Mouse (Mus musculus): ENCODE measurements around the gene Slc2a1. TPM values are rescaled to one million over a fixed set of nuclear protein-coding genes. Genes with fewer than 3 reads are reported as not detected.

Slc2a1 gene
- polyA plus RNA-seq, 1 experiment from 2014 or later, result 204 TPM

DNA sequence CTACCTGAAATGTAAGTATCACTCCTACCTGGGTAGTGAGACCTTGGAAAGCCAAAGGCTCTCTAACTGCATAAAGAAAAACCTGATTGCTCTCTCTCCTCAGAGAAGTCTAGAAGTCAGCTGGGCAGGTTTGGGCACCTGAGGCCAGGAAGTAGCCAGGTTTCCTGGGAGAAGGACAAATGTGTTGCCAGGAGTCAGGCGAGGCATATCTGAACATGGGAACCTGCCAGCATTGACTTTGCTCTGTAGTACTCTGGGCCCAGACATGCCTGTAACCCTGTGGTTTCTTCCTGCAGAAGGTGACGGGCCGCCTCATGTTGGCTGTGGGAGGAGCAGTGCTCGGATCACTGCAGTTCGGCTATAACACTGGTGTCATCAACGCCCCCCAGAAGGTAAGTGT, 11.6 kb downstream of the Slc2a1 start:
- H3K36me3 ChIP-seq (replicated peaks), result peaks cover 99% of the 10 kb centered on the region
- no peak overlapping the region for H3K27ac ChIP-seq
- H3K9me3 ChIP-seq, result no peaks in the 10 kb centered on the region
- no peak for DNase-seq (ENCODE audit: extremely low spot score, low spot score)
- H3K4me1 ChIP-seq, result peaks cover 69% of the 10 kb centered on the region
- no peaks in the 10 kb centered on the region for H3K27me3 ChIP-seq (ENCODE audit: poor library complexity, severe bottlenecking)
- 92% methylated on average over 6 of the region's 6 CpGs for WGBS
- H3K4me3 ChIP-seq, result no peak overlapping the region

DNA sequence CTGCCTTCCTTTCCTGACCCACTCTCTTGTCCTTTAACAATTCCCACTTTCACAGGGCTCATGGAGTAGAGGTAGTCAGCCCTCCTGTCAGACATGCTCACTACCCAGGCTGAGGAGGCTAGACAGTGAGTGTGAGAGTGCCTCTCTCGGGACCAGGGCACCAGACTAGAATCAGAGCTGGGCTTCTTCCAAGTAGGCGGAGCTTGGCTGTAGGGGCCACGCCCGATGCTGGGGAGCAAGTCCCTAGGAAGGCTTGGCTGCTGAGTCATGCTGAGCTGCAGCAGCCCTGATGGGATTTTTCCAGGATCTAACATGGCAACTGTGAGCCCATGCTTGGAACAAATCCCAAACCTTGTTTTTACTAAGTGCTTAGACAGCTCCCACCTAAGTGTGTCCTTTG, 12.7 kb downstream of the Slc2a1 start:
- no peak for DNase-seq (ENCODE audit: extremely low spot score, low spot score)
- peaks cover 99% of the 10 kb centered on the region for H3K36me3 ChIP-seq (replicated peaks)
- no peak overlapping the region for H3K4me3 ChIP-seq
- no peak overlapping the region for H3K27ac ChIP-seq
- no peaks in the 10 kb centered on the region for H3K9me3 ChIP-seq
- H3K4me1 ChIP-seq, result peaks cover 69% of the 10 kb centered on the region
- WGBS, result 60% methylated on average over 4 of the region's 4 CpGs
- no peaks in the 10 kb centered on the region for H3K27me3 ChIP-seq (ENCODE audit: poor library complexity, severe bottlenecking)

- Histone ChIP-seq H3K36me3 (replicated peaks) (peaks cover 100% of the 10 kb centered on the region), H3K4me3 (no peak overlapping the region), H3K27me3 (ENCODE audit: poor library complexity, severe bottlenecking) (no peaks in the 10 kb centered on the region), H3K27ac (no peak overlapping the region), H3K9me3 (no peaks in the 10 kb centered on the region), H3K4me1 (peaks cover 69% of the 10 kb centered on the region)
- WGBS, result 78% methylated on average over 2 of the region's 2 CpGs
- no peak for DNase-seq (ENCODE audit: extremely low spot score, low spot score)
Measured at GRCm38 (mm10) chr4:119124771-119125273, 16.3 kb downstream of the Slc2a1 start.

DNA sequence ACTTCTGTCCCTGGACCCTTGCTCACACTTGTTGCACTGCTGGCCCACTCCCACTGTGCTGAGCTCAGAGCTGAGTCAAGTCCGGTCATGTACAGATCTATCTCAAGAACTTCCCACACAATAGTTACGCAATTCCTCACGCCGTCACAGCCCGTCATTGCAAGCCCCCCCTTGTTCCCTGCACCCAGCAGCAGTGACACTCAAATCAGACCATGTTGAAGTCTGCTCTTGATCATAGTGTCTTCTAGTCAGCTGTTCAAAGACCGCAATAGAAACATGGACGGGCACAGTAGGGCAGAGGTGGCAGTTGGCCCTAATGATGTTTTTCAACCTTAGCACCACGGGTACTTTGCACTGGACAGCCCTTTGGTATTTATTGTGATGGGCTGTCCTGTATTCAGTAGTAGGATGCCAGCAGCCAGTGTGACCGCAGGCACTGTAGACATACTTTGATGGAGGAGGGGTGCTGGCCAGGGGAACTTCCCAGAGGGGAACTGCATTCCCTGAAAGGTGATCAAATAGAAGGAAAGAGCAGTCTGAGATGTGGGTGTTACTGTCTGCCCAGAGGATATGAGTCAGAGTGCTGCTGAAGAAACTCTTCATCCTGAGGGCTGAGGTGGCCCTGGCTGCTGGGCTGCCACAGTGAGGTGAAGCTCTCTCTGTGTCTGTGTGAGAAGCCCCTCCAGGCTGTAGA, 17.2 kb downstream of the Slc2a1 start:
- 89% methylated on average over 9 of the region's 9 CpGs for WGBS
- Histone ChIP-seq H3K27ac (peak overlapping the region; percentile 53; the same call in 1 of the 2 replicates), H3K27me3 (ENCODE audit: poor library complexity, severe bottlenecking) (no peaks in the 10 kb centered on the region), H3K36me3 (replicated peaks) (peaks cover 100% of the 10 kb centered on the region), H3K9me3 (no peaks in the 10 kb centered on the region), H3K4me1 (peaks cover 69% of the 10 kb centered on the region), H3K4me3 (no peak overlapping the region)
- no peak for DNase-seq (ENCODE audit: extremely low spot score, low spot score)

DNA sequence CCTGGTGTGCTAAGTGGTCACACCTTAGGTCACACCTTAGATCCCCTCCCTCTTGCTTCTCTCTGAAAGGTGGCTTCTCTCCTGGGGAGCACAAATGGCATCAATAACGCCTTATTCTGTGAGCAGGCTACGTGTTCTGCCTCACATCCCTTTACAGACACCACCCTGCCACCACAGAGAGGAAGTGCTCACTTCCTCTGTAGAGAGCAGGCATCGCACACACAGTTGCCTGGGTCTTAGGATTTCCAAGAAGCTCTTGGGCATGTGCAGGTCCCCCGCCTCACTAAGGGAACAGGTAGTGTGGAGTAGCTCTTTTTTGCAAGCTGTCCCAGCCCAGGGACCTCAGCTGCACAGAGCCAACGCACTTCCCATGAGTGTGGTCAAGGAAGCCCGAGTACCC, 18.7 kb downstream of the Slc2a1 start:
- Histone ChIP-seq H3K27ac (no peak overlapping the region), H3K4me3 (no peak overlapping the region), H3K9me3 (no peaks in the 10 kb centered on the region), H3K36me3 (replicated peaks) (peaks cover 100% of the 10 kb centered on the region), H3K4me1 (peaks cover 61% of the 10 kb centered on the region), H3K27me3 (ENCODE audit: poor library complexity, severe bottlenecking) (no peaks in the 10 kb centered on the region)
- no peak for DNase-seq (ENCODE audit: extremely low spot score, low spot score)
- WGBS, result 88% methylated on average over 6 of the region's 6 CpGs

GRCm38 (mm10) chr4:119128547-119128946, 20.0 kb downstream of the Slc2a1 start:
- H3K9me3 ChIP-seq, result no peaks in the 10 kb centered on the region
- H3K4me1 ChIP-seq, result peaks cover 53% of the 10 kb centered on the region
- no peak for DNase-seq (ENCODE audit: extremely low spot score, low spot score)
- H3K4me3 ChIP-seq, result no peak overlapping the region
- H3K36me3 ChIP-seq (replicated peaks), result peaks cover 100% of the 10 kb centered on the region
- 79% methylated on average over 7 of the region's 7 CpGs for WGBS
- H3K27me3 ChIP-seq (ENCODE audit: poor library complexity, severe bottlenecking), result no peaks in the 10 kb centered on the region
- H3K27ac ChIP-seq, result no peak overlapping the region

GRCm38 (mm10) chr4:119129096-119129495, 20.6 kb downstream of the Slc2a1 start:
- H3K27me3 ChIP-seq (ENCODE audit: poor library complexity, severe bottlenecking), result no peaks in the 10 kb centered on the region
- H3K9me3 ChIP-seq, result no peaks in the 10 kb centered on the region
- no peak overlapping the region for H3K27ac ChIP-seq
- no peak overlapping the region for H3K4me3 ChIP-seq
- peaks cover 48% of the 10 kb centered on the region for H3K4me1 ChIP-seq
- H3K36me3 ChIP-seq (replicated peaks), result peaks cover 100% of the 10 kb centered on the region
- WGBS, result 96% methylated on average over 1 of the region's 1 CpGs
- DNase-seq (ENCODE audit: extremely low spot score, low spot score), result no peak

DNA sequence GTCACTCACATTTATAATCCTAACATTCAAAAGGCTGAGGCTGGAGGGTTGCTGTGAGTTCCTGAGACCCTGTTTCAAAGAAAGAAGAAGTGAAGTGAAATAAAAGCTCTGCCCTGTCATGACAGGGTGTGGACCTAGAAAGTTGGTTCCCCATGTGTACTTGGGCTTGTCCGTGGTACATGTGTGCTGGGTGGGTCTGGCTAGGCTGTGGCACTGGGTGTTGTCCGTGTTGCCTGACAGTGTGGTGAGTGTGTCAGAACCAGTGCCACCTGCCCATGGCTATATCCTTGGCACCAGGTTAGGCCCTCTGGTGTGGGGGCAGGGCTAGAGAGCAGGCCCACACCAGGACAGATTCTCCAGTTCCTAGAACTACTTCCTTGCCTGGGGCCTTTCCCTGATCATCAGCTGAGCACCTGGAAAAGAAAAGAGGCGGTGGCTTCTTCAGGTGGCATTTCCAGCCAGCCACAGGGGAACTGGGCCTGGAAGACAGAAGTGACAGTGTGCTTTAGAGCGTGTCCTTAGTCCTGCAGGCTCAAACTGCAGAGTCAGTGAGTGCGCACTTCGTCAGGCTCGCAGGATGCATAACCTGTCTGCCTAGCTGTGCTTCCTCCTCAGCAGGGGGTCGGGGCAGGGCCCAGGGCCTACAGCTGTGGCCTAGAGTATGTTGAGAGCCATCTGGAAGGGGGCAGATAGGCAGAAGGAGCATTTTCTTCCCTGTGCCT, 22.8 kb downstream of the Slc2a1 start:
- Histone ChIP-seq H3K4me1 (peaks cover 26% of the 10 kb centered on the region), H3K4me3 (no peak overlapping the region), H3K36me3 (replicated peaks) (peaks cover 100% of the 10 kb centered on the region), H3K9me3 (no peaks in the 10 kb centered on the region), H3K27me3 (ENCODE audit: poor library complexity, severe bottlenecking) (no peaks in the 10 kb centered on the region), H3K27ac (no peak overlapping the region)
- no peak for DNase-seq (ENCODE audit: extremely low spot score, low spot score)
- 90% methylated on average over 8 of the region's 8 CpGs for WGBS

GRCm38 (mm10) chr4:119133306-119133705, 24.8 kb downstream of the Slc2a1 start:
- WGBS, result 92% methylated on average over 13 of the region's 13 CpGs
- Histone ChIP-seq H3K27me3 (ENCODE audit: poor library complexity, severe bottlenecking) (no peaks in the 10 kb centered on the region), H3K4me1 (peaks cover 25% of the 10 kb centered on the region), H3K9me3 (no peaks in the 10 kb centered on the region), H3K27ac (no peak overlapping the region), H3K4me3 (no peak overlapping the region), H3K36me3 (replicated peaks) (peaks cover 100% of the 10 kb centered on the region)
- no peak for DNase-seq (ENCODE audit: extremely low spot score, low spot score)

DNA sequence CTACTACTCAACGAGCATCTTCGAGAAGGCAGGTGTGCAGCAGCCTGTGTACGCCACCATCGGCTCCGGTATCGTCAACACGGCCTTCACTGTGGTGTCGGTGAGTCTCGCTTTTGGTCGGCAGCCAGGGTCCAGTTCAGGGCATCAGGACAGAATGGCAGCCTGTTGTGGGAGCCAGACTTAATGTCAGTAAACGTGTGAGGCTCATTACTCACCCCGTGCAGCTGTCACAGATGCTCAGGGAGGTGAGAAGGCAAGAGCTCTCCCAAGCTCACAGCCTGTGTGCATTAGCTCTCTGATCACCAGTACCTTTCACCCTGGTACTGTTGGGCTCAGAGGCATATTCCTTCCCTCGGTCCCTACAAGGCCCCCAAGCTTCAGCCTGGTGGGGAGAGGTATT, 25.3 kb downstream of the Slc2a1 start:
- Histone ChIP-seq H3K27me3 (ENCODE audit: poor library complexity, severe bottlenecking) (no peaks in the 10 kb centered on the region), H3K36me3 (replicated peaks) (peaks cover 98% of the 10 kb centered on the region), H3K4me3 (no peak overlapping the region), H3K4me1 (peaks cover 26% of the 10 kb centered on the region), H3K27ac (no peak overlapping the region), H3K9me3 (no peaks in the 10 kb centered on the region)
- WGBS, result 91% methylated on average over 13 of the region's 13 CpGs
- DNase-seq (ENCODE audit: extremely low spot score, low spot score), result no peak

GRCm38 (mm10) chr4:119137313-119137712, 28.8 kb downstream of the Slc2a1 start:
- DNase-seq (ENCODE audit: extremely low spot score, low spot score), result no peak
- 71% methylated on average over 8 of the region's 8 CpGs for WGBS
- Histone ChIP-seq H3K9me3 (no peaks in the 10 kb centered on the region), H3K4me3 (no peak overlapping the region), H3K36me3 (replicated peaks) (peaks cover 64% of the 10 kb centered on the region), H3K4me1 (peaks cover 34% of the 10 kb centered on the region), H3K27me3 (ENCODE audit: poor library complexity, severe bottlenecking) (no peaks in the 10 kb centered on the region), H3K27ac (0 out of 2 replicates have a peak overlapping the region, but pooled peaks have one; percentile 56)

GRCm38 (mm10) chr4:119138171-119138570, 29.7 kb downstream of the Slc2a1 start:
- 9% methylated on average over 18 of the region's 18 CpGs for WGBS
- Histone ChIP-seq H3K27ac (peak overlapping the region; percentile 56; the same call in 1 of the 2 replicates), H3K4me1 (peaks cover 38% of the 10 kb centered on the region)

DNA sequence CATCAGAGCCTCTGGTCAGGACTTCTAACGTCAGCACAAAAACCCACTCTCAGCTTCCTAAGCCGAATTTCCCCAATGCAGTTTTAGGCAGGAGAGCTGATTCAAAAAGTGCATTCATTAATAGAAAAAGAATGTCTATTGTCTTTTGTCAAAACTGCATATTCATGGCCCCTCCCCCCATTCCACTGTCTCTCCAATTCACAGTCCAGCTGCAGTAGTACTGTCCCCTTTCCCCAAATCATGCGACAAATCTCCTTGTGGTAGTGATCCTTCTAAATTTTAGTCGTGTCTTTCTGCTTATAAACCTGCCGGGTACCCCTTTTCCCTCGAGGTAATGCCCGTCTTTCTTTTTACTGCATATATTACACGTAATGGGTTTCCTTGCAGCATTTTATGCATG, 30.3 kb downstream of the Slc2a1 start:
- H3K27ac ChIP-seq, result no peak overlapping the region
- H3K4me1 ChIP-seq, result peaks cover 38% of the 10 kb centered on the region
- H3K27me3 ChIP-seq (ENCODE audit: poor library complexity, severe bottlenecking), result peaks cover 10% of the 10 kb centered on the region; the same call in 1 of the 2 replicates
- H3K36me3 ChIP-seq (replicated peaks), result peaks cover 49% of the 10 kb centered on the region
- H3K9me3 ChIP-seq, result no peaks in the 10 kb centered on the region
- no peak for DNase-seq (ENCODE audit: extremely low spot score, low spot score)
- H3K4me3 ChIP-seq, result no peak overlapping the region
- 67% methylated on average over 8 of the region's 8 CpGs for WGBS

More at GRCm38 (mm10) chr4:119138171-119138570, 29.7 kb downstream of the Slc2a1 start:
- Histone ChIP-seq H3K9me3 (no peaks in the 10 kb centered on the region), H3K36me3 (replicated peaks) (peaks cover 55% of the 10 kb centered on the region), H3K4me3 (peak overlapping the region; percentile 30; the same call in 1 of the 2 replicates), H3K27me3 (ENCODE audit: poor library complexity, severe bottlenecking) (peaks cover 4% of the 10 kb centered on the region; the same call in 1 of the 2 replicates)
- DNase-seq (ENCODE audit: extremely low spot score, low spot score), result peak; percentile 74

All from forebrain, embryonic 10.5 days (tissue).